Mouse (Mus musculus): Measurements from ENCODE around the gene Hist1h3a. TPM values are rescaled to one million over a fixed set of nuclear protein-coding genes. Genes with fewer than 3 reads are reported as not detected.
"Not testable (repeated sequence)": the region's sequence is repeated elsewhere in the genome, so short reads cannot be mapped to it uniquely, and the experiment has no call there.

Hist1h3a gene
- total RNA-seq, 2 experiments from 2014 or later: 70.9 to 73.7 TPM

GRCm38 (mm10) chr13:23760240-23760971, 1.8 kb downstream of the Hist1h3a start:
- DNase-seq: no peak
- intact Hi-C loops (cut with DNase I; ENCODE audit: low total_unique reads): no loop called here

GRCm38 (mm10) chr13:23759916-23760239, 2.3 kb downstream of the Hist1h3a start:
- intact Hi-C loops (cut with DNase I; ENCODE audit: low total_unique reads): no loop called here
- no peak for DNase-seq

- intact Hi-C loops (cut with DNase I; ENCODE audit: low total_unique reads): no loop called here
- DNase-seq: no peak
Observed at GRCm38 (mm10) chr13:23759251-23759771, 2.9 kb downstream of the Hist1h3a start.

GRCm38 (mm10) chr13:23757921-23758320, 4.3 kb downstream of the Hist1h3a start:
- intact Hi-C loops (cut with DNase I; ENCODE audit: low total_unique reads): no loop called here

GRCm38 (mm10) chr13:23757211-23757773, 4.9 kb downstream of the Hist1h3a start:
- DNase-seq: no peak
- intact Hi-C loops (cut with DNase I; ENCODE audit: low total_unique reads): no loop called here

More at GRCm38 (mm10) chr13:23757921-23758320, 4.3 kb downstream of the Hist1h3a start:
- DNase-seq: no peak

- intact Hi-C loops (cut with DNase I; ENCODE audit: low total_unique reads): no loop called here
Observed at GRCm38 (mm10) chr13:23756790-23757189, 5.4 kb downstream of the Hist1h3a start, which contains the start of gene Hist1h4b. Hist1h4b (plus strand) TSS chr13:23757013.

GRCm38 (mm10) chr13:23755000-23755399, 7.2 kb downstream of the Hist1h3a start:
- intact Hi-C loops (cut with DNase I; ENCODE audit: low total_unique reads): no loop called here
- DNase-seq: no peak

More at GRCm38 (mm10) chr13:23756790-23757189, 5.4 kb downstream of the Hist1h3a start, which contains the start of gene Hist1h4b:
- peak; percentile 63 for DNase-seq

- intact Hi-C loops (cut with DNase I; ENCODE audit: low total_unique reads): no loop called here
- DNase-seq: no peak
Observed at GRCm38 (mm10) chr13:23753314-23754078, 8.7 kb downstream of the Hist1h3a start.

- intact Hi-C loops (cut with DNase I; ENCODE audit: low total_unique reads): no loop called here
- no peak for DNase-seq
Observed at GRCm38 (mm10) chr13:23752742-23753172, 9.4 kb downstream of the Hist1h3a start.

GRCm38 (mm10) chr13:23752067-23752741, 10.0 kb downstream of the Hist1h3a start, which contains the start of gene Hist1h3b:
Hist1h3b (plus strand) TSS chr13:23752267.
- peak; percentile 79 for DNase-seq
- intact Hi-C loops (cut with DNase I; ENCODE audit: low total_unique reads): not testable (repeated sequence)

GRCm38 (mm10) chr13:23751478-23751956, 10.7 kb downstream of the Hist1h3a start:
- intact Hi-C loops (cut with DNase I; ENCODE audit: low total_unique reads): no loop called here

GRCm38 (mm10) chr13:23750839-23751477, 11.2 kb downstream of the Hist1h3a start, which contains the start of gene Hist1h2ab:
Hist1h2ab (plus strand) TSS chr13:23751126.
- DNase-seq; intact Hi-C loops (cut with DNase I; ENCODE audit: low total_unique reads): not testable (repeated sequence)

More at GRCm38 (mm10) chr13:23751478-23751956, 10.7 kb downstream of the Hist1h3a start:
- DNase-seq: no peak

GRCm38 (mm10) chr13:23749563-23750121, 12.5 kb downstream of the Hist1h3a start:
- intact Hi-C loops (cut with DNase I; ENCODE audit: low total_unique reads): no loop called here
- DNase-seq: no peak

- DNase-seq: no peak
- intact Hi-C loops (cut with DNase I; ENCODE audit: low total_unique reads): no loop called here
Observed at GRCm38 (mm10) chr13:23747892-23748288, 14.3 kb downstream of the Hist1h3a start.

GRCm38 (mm10) chr13:23747081-23747891, 14.9 kb downstream of the Hist1h3a start:
- no peak for DNase-seq
- intact Hi-C loops (cut with DNase I; ENCODE audit: low total_unique reads): no loop called here

GRCm38 (mm10) chr13:23746201-23747080, 15.7 kb downstream of the Hist1h3a start, which contains the start of gene Hist1h2bb:
Hist1h2bb (plus strand) TSS chr13:23746734.
- intact Hi-C loops (cut with DNase I; ENCODE audit: low total_unique reads): not testable (repeated sequence)
- peak; percentile 52 for DNase-seq
